Mouse (Mus musculus) bone marrow, adult 2 months (tissue): Measurements from ENCODE around the gene Bag1. TPM values are rescaled to one million over a fixed set of nuclear protein-coding genes. Genes with fewer than 3 reads are reported as not detected.

ENCODE experiments used
- H3K27ac ChIP-seq: fragments of 200-500 bp; 2 replicates; pipeline ENCODE4 v1.5.1; 2012; ENCODE audit warnings: low read depth, mild to moderate bottlenecking, control low read depth, inconsistent platforms, low read length; ENCODE audit not compliant: control insufficient read depth, poor library complexity, insufficient read depth
- H3K4me1 ChIP-seq: fragments of 200-500 bp; 2 replicates; pipeline ENCODE4 v1.6.1; 2011; ENCODE audit warnings: low read length; ENCODE audit not compliant: control insufficient read depth, insufficient read depth
- H3K4me3 ChIP-seq: fragments of 200-500 bp; replicated peaks from 2 replicates; pipeline ENCODE3; 2011; ENCODE audit warnings: mild to moderate bottlenecking, low read depth, low read length, control low read depth; ENCODE audit not compliant: control insufficient read depth
- CTCF ChIP-seq: fragments of 200-500 bp; IDR thresholded peaks from 2 replicates; pipeline ENCODE4 v1.5.1; 2011; ENCODE audit warnings: low read length, control low read depth; ENCODE audit not compliant: control insufficient read depth, insufficient read depth
- POLR2A ChIP-seq: fragments of 200-500 bp; IDR thresholded peaks from 2 replicates; pipeline ENCODE4 v1.6.1; 2011; ENCODE audit warnings: low read depth, mild to moderate bottlenecking, control low read depth, low read length, borderline replicate concordance; ENCODE audit not compliant: control insufficient read depth
- WGBS: fragments of 180-500 bp; shearing (Covaris S2); methylation state at CpG from one replicate; pipeline ENCODE4 v1.1.7; 2018; 5-methylcytosine and 5-hydroxymethylcytosine counted together
- polyA plus RNA-seq: library from polyadenylated mRNA; stranded (reverse); fragments of >200 nt; gene quantifications from 2 replicates; pipeline ENCODE4 v1.2.4, GENCODE M21; 2011; ENCODE audit warnings: low replicate concordance; ENCODE audit not compliant: missing spikeins, insufficient read depth, insufficient read length

The Bag1 gene
- 144 and 216 TPM in 2 replicates for polyA plus RNA-seq

DNA sequence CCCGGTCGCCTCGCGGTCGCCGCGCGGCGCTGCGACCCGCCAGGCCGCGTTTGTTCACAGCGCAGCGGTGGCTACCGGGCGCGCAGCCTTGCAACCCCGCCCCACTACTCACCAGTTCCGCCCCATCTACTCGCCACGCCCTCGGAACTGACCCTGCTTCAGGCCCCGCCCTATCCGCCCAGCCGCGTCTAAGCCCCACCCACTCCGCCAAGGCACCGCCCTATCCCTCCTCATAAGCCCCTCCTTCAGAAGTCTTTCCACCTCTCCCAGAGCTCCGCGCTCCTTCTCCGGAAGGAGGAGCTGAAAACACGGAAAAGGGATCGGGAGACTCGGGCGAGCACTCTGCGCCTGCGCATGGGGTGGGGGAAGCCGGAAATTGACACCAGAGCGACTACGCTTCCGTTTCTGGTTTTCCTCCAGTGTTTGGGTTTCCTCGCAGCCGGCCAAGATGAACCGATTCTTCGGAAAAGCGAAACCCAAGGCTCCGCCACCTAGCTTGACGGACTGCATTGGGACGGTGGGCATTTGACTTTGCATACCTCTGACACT, at the start of gene Bag1, which contains the start of gene Chmp5:
TSS of gene Bag1 (minus strand) at position 135 of the 549 bp plus-strand sequence.
TSS of gene Chmp5 (plus strand) at position 248 of the 549 bp plus-strand sequence.
- no peaks in the 10 kb centered on the region; the same call in 1 of the 2 replicates for H3K4me1 ChIP-seq
- TF ChIP-seq POLR2A (peak; percentile 93), CTCF (no peak)
- H3K27ac ChIP-seq, result peak within 1 kb of the TSS; percentile 75
- peak within 1 kb of the TSS; percentile 94 for H3K4me3 ChIP-seq
- under 1% methylated on average over 50 of the region's 50 CpGs for WGBS

- no peaks in the 10 kb centered on the region for H3K4me1 ChIP-seq
- no peak overlapping the region for H3K4me3 ChIP-seq
- H3K27ac ChIP-seq, result no peak overlapping the region
- TF ChIP-seq POLR2A (no peak), CTCF (no peak)
- WGBS, result 79% methylated on average over 6 of the region's 6 CpGs
Measured at GRCm38 (mm10) chr4:40996302-40996701, 48.2 kb upstream of the Bag1 start.

GRCm38 (mm10) chr4:40989633-40990032, 41.5 kb upstream of the Bag1 start:
- TF ChIP-seq POLR2A (no peak), CTCF (no peak)
- WGBS, result 93% methylated on average over 6 of the region's 6 CpGs

GRCm38 (mm10) chr4:40983686-40984085, 35.6 kb upstream of the Bag1 start:
- TF ChIP-seq POLR2A (no peak), CTCF (no peak)
- 88% methylated on average over 1 of the region's 1 CpGs for WGBS
- Histone ChIP-seq H3K4me3 (no peak overlapping the region), H3K27ac (no peak overlapping the region), H3K4me1 (no peaks in the 10 kb centered on the region)

More at GRCm38 (mm10) chr4:40989633-40990032, 41.5 kb upstream of the Bag1 start:
- Histone ChIP-seq H3K27ac (no peak overlapping the region), H3K4me3 (no peak overlapping the region), H3K4me1 (no peaks in the 10 kb centered on the region)

- Histone ChIP-seq H3K4me3 (no peak overlapping the region), H3K4me1 (no peaks in the 10 kb centered on the region), H3K27ac (no peak overlapping the region)
- TF ChIP-seq POLR2A, result no peak
- no peak for TF ChIP-seq CTCF
- 66% methylated on average over 3 of the region's 3 CpGs for WGBS
Measured at GRCm38 (mm10) chr4:40982486-40982885, 34.4 kb upstream of the Bag1 start.

DNA sequence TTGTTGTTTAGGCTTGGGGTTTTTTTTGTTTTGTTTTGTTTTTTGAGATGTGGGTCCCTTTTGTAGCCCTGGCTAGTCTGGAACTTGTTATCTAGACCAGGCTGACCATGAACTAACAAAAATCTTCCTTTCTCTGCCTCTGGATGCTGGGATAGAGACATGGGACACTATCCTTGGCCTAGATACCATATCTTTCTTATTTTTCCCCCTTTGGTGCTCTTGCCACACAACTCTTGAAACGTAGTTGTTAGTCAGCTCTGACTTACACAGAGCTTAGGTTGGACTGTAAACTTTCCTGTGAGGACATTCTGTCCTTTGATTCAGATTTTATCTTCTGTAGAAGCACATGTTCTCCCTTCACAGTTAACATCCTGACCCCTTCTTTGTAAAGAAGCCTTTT, 31.3 kb upstream of the Bag1 start:
- Histone ChIP-seq H3K4me1 (no peaks in the 10 kb centered on the region; the same call in 1 of the 2 replicates), H3K4me3 (no peak overlapping the region), H3K27ac (no peak overlapping the region)
- TF ChIP-seq CTCF (no peak), POLR2A (no peak)
- WGBS, result 80% methylated on average over 1 of the region's 1 CpGs

GRCm38 (mm10) chr4:40976651-40977050, 28.6 kb upstream of the Bag1 start:
- 88% methylated on average over 10 of the region's 10 CpGs for WGBS

DNA sequence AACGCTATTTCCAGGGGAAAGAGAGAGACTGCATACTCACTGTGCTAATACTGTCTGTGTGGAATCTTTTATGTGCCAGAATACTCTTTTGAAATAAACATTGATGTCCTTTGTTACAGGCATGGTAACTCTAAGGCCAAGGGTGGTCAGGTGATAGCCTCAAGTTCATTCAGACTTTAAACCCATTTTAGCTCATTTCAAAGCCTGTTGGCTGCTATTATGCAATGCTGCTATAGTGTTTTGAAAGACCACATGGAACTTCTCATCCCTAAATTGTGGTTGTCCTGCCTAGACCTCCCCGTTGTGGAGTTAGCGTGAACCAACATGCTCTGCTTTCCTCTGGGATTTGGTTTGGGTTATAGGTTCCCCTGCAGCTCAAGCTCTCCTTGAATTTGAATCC, 27.6 kb upstream of the Bag1 start:
- TF ChIP-seq POLR2A (no peak), CTCF (no peak)
- Histone ChIP-seq H3K4me1 (no peaks in the 10 kb centered on the region; the same call in 1 of the 2 replicates), H3K4me3 (no peak overlapping the region), H3K27ac (no peak overlapping the region)
- whole genome bisulfite sequencing, result 62% methylated on average over 3 of the region's 3 CpGs

More at GRCm38 (mm10) chr4:40976651-40977050, 28.6 kb upstream of the Bag1 start:
- H3K27ac ChIP-seq, result no peak overlapping the region
- no peak overlapping the region for H3K4me3 ChIP-seq
- H3K4me1 ChIP-seq, result no peaks in the 10 kb centered on the region; the same call in 1 of the 2 replicates
- no peak for TF ChIP-seq CTCF
- no peak for TF ChIP-seq POLR2A
